Mouse (Mus musculus): ENCODE measurements around the gene 9930021J03Rik. TPM values are rescaled to one million over a fixed set of nuclear protein-coding genes. Genes with fewer than 3 reads are reported as not detected.

The 9930021J03Rik gene
- total RNA-seq, 4 experiments from 2014 or later = 10.3 to 15.2 (median 12.9) TPM

DNA sequence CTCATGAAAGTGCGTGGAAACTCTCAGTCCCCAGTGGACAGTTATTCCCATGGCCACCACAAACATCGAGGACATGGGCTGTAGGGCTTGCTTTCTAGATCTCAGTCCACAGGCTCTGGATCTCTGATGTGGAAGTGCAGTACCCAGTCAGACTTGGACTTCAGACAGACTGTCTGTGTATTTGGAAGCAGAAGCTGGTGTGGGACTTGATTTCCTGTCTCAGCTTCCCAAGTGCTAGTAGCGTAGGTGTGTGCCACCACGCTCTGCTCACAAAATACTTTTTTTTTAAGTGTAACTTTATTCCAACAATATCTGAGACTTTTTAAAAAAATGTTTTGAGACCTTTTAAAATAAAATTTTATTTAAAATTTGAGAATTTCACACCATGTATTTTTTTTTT, 109.5 kb downstream of the 9930021J03Rik start:
- no peak for DNase-seq (ENCODE audit: low spot score)

GRCm38 (mm10) chr19:29695071-29695470, 110.7 kb downstream of the 9930021J03Rik start:
- no peak for DNase-seq (ENCODE audit: low spot score)

GRCm38 (mm10) chr19:29683844-29684540, 121.8 kb downstream of the 9930021J03Rik start:
- peak; percentile 65 for DNase-seq (ENCODE audit: low spot score)

GRCm38 (mm10) chr19:29680182-29681152, 125.3 kb downstream of the 9930021J03Rik start:
- no peak for DNase-seq (ENCODE audit: low spot score)

DNA sequence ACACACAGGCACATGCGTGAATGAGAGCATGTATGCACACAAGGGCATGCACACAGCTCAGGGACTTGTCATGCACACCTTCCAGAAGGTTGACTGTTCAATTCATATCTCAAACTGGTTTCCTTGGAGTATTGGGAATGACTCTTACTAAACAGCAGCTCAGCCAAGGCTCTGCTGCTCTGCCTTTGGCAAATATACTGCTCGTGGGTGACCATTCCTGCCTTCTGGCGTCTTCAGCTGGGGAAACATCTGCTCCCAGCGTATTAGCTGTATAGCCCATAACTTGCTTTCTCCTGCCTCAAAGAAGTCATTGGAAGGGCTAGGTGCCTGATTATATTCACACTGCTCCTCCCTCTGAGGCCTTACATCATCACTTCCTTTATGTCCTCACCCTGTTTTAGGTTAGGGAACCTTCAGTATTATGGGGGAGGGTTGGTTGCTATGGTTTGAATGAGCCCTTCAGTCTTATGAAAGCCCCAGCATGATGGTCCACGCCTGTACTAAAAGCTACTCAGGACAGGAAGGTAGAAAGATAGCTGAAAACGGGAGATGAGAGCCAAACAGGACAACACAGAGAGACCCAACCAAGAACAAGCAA, 127.5 kb downstream of the 9930021J03Rik start:
- DNase-seq (ENCODE audit: low spot score) = no peak

DNA sequence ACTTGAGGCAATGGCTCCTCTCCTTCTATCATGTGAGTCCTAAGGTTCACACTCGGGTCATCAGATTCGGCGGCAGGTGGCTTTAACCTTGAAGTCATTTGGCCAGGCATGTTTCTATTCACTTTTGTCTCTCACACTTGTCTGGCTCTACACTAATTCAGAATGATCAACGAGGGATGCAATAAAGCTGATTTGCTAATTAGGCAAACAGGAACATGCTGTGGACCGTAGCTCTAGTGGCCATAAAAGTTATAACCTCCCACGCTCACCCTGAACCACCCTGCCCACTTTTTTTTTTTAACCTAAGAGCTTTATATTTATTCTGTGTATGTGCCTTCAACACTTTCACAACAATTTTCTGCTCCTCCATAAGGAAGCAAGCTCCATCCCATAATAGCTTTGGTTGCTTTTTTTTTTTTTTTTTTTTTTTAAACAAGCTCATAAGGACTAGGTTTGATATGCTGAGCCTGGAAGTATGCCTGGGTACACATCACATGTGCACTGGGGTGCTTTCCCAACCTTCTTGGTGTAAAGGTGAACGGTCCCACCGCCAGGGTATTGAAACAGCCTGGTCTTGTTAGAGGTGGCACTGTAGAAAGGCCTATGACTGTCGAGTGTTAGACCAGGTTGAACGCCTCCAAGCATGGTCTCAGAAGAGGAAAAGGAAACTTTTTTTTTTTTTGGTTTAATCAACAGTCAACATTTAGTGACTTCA, 129.2 kb downstream of the 9930021J03Rik start:
- no peak for DNase-seq (ENCODE audit: low spot score)

- DNase-seq (ENCODE audit: low spot score) = no peak
Observed at GRCm38 (mm10) chr19:29675562-29676078, 130.2 kb downstream of the 9930021J03Rik start.

- no peak for DNase-seq (ENCODE audit: low spot score)
Observed at GRCm38 (mm10) chr19:29674946-29675345, 130.8 kb downstream of the 9930021J03Rik start.

- DNase-seq (ENCODE audit: low spot score) = no peak
Observed at GRCm38 (mm10) chr19:29672660-29673059, 133.1 kb downstream of the 9930021J03Rik start.

GRCm38 (mm10) chr19:29671160-29671559, 134.6 kb downstream of the 9930021J03Rik start:
- no peak for DNase-seq (ENCODE audit: low spot score)

DNA sequence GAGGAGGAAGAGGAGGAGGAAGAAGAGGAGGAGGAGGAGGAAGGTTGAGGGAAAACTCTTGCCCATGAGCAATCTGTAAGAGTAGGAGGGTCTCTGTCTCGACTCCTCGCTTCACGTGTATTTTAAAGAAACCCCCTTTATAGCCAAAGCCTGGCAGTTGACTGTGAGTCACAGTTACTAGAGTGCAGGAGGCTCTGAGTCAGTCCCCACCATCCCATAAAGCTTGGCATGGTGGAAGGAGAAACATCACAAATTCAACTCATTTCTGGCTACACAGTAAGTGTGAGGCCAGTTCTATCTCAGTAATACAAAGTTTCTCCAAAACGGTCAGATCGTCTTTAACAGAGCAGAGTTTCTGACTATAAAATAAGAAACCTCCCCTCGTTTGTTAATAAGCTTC, 135.5 kb downstream of the 9930021J03Rik start:
- DNase-seq (ENCODE audit: low spot score) = no peak

DNA sequence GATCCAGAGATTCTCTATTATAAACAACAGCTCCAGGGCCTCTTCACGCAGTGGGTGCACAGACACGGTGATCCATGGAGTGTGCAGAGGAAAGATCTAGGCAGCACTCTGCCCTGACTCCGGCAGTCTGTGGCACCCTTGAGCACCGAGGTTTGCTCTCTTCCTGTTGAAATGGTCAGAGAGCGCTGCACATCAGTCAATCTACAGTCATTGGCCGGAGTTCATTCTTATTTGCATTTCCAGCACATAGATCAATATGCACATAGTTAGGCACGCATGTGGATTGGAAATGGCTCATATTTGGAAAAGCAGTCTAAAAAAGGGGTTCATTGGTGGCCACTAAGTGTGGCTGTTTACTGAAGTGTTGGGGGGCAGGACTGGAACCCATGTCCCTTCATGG, 137.7 kb downstream of the 9930021J03Rik start:
- no peak for DNase-seq (ENCODE audit: low spot score)

DNA sequence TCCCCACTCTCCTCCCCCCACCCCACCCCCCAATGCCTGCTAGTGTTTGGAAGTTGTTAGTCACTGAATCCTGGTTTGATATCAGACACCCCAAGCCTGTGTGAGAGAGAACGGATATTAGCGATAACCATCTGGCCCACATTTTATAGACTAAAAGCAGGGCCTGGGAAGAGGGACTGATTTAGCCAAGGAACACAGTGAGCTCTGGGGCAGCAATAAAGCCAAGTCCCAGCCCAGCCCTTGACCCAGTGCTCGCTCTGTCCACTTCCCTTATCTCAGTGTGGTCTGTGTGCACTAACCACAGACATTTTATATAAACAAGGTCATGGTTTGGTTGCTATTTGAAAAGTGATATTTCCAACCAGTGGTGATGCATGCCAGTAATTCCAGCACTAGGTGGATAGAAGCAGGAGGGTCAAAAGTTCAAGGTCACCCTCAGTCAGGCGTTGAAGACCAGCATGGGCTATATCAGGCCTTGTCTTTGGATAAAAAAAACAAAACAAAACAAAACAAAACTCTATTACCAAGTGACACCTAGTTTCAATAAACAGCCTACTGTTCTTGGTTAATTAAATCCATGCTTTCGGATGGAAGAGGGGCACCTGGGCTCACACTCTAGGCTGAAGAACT, 138.7 kb downstream of the 9930021J03Rik start:
- DNase-seq (ENCODE audit: low spot score) = no peak

- no peak for DNase-seq (ENCODE audit: low spot score)
Observed at GRCm38 (mm10) chr19:29666164-29666563, 139.6 kb downstream of the 9930021J03Rik start.

- DNase-seq (ENCODE audit: low spot score) = no peak
Observed at GRCm38 (mm10) chr19:29664934-29665333, 140.9 kb downstream of the 9930021J03Rik start.

Other genes starting within 250 kb of the 9930021J03Rik start
- 10 to 100 TPM in 3 of 4 experiments, 1 to 10 TPM in 1; 9.7 to 11.8 (median 10.8) TPM for gene Ermp1, start 157.6 kb downstream of the 9930021J03Rik start, total RNA-seq (2022)
- under 1 TPM; 0.30 to 0.97 (median 0.44) TPM for gene Mlana, start 108.2 kb downstream of the 9930021J03Rik start, total RNA-seq (2022)
- gene Ranbp6, start 7.0 kb upstream of the 9930021J03Rik start, total RNA-seq (2022) = 10 to 100 TPM; 12.7 to 15.3 (median 14.1) TPM
- 10 to 100 TPM in 2 of 4 experiments, 1 to 10 TPM in 2; 5.7 to 12.2 (median 9.4) TPM for gene Il33, start 119.1 kb upstream of the 9930021J03Rik start, total RNA-seq (2022)
- gene Trpd52l3, start 197.8 kb upstream of the 9930021J03Rik start, total RNA-seq (2022) = not detected
- gene Uhrf2, start 224.5 kb upstream of the 9930021J03Rik start, total RNA-seq (2022) = 10 to 100 TPM; 16.9 to 20.2 (median 19.0) TPM